Mouse (Mus musculus) lung, adult 18-20 months (tissue): ENCODE data around the gene Olfr13.
"Not testable (repeated sequence)": the region's sequence is repeated elsewhere in the genome, so short reads cannot be mapped to it uniquely, and the experiment has no call there.

Source experiments
- DNase-seq, 2 experiments: peaks; one replicate each; pipeline ENCODE4 v3.0.0; 2022; ENCODE audit warnings: mixed read lengths in 2 of 2

Olfr13 gene

GRCm38 (mm10) chr6:43171840-43172239 lies at the start of gene Olfr13:
TSS of gene Olfr13 (plus strand) at chr6:43172140.
- no peak for DNase-seq

GRCm38 (mm10) chr6:43146267-43146666 lies 25.7 kb upstream of the Olfr13 start, which contains the start of gene Olfr237-ps1:
TSS of gene Olfr237-ps1 (plus strand) at chr6:43146567.
- not testable (repeated sequence) for DNase-seq

GRCm38 (mm10) chr6:43159502-43159901 lies 12.4 kb upstream of the Olfr13 start:
- DNase-seq, result no peak

- no peak for DNase-seq
Observed at GRCm38 (mm10) chr6:43162982-43163381, 9.0 kb upstream of the Olfr13 start, which contains the start of gene Olfr437. TSS of gene Olfr437 (plus strand) at chr6:43163282.

GRCm38 (mm10) chr6:43167246-43167645 lies 4.7 kb upstream of the Olfr13 start:
- no peak for DNase-seq

GRCm38 (mm10) chr6:43178129-43178528 lies 6.2 kb downstream of the Olfr13 start:
- DNase-seq, result no peak

GRCm38 (mm10) chr6:43178584-43179501 lies 6.9 kb downstream of the Olfr13 start:
- DNase-seq, result no peak

GRCm38 (mm10) chr6:43190986-43191385 lies 19.0 kb downstream of the Olfr13 start:
- no peak for DNase-seq

GRCm38 (mm10) chr6:43196781-43197180 lies 24.8 kb downstream of the Olfr13 start, which contains the start of gene Olfr435:
TSS of gene Olfr435 (plus strand) at chr6:43197146.
- DNase-seq, result no peak

- DNase-seq, result no peak
Observed at GRCm38 (mm10) chr6:43198094-43198493, 26.2 kb downstream of the Olfr13 start.

GRCm38 (mm10) chr6:43202786-43203185 lies 30.8 kb downstream of the Olfr13 start:
- no peak for DNase-seq

- DNase-seq, result no peak
Observed at GRCm38 (mm10) chr6:43205355-43205754, 33.4 kb downstream of the Olfr13 start.

GRCm38 (mm10) chr6:43212873-43213272 lies 40.9 kb downstream of the Olfr13 start, which contains the start of gene Olfr434:
TSS of gene Olfr434 (plus strand) at chr6:43213021.
- DNase-seq, result not testable (repeated sequence)
